Mouse (Mus musculus): ENCODE measurements around the gene Gorasp2. TPM values are rescaled to one million over a fixed set of nuclear protein-coding genes. Genes with fewer than 3 reads are reported as not detected.

Gene Gorasp2
- total RNA-seq (2021), result 100 to 1,000 TPM; 106 to 111 TPM

DNA sequence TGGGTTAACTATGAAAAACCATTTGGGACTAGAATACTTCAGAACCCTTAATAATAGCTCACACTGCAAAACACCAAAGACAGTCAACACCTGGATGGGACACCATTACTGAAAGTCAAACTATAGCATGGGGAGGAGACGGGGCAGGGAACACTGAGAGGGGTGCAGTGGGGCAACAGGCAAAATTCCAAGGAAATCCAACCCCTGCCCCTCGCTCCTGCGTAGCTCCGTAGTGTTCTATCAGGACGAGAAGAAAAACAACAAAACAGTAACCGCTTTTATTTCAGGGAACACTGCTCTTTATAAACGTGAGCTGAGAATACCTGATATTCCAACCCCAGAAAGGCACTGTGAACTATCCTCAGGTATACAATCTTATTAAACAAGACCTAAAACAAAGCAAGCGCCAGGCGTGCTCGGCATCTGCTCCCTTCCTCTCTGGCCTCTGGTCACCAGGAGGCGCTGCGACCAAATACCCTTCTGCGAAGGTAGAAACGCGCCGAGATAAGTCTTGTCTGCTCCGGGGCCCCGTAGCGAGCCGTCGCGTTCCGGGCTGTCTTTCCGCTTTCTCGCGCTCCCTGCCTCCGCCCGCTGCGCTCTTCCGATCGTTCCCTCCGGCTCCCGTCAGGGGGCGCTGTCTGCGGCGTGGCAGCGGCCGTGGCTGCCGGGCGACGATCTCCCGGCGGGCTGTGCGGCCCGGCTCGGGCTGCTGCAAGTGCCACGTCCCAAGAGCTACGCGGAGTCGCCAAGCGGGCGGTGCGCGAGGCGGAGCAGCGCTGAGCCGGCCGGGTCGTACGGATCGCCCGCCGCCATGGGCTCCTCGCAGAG, at the start of gene Gorasp2:
Gorasp2 (plus strand) TSS at position 690 of the 828 bp plus-strand sequence.
- DNase-seq, result peak; percentile 97

DNA sequence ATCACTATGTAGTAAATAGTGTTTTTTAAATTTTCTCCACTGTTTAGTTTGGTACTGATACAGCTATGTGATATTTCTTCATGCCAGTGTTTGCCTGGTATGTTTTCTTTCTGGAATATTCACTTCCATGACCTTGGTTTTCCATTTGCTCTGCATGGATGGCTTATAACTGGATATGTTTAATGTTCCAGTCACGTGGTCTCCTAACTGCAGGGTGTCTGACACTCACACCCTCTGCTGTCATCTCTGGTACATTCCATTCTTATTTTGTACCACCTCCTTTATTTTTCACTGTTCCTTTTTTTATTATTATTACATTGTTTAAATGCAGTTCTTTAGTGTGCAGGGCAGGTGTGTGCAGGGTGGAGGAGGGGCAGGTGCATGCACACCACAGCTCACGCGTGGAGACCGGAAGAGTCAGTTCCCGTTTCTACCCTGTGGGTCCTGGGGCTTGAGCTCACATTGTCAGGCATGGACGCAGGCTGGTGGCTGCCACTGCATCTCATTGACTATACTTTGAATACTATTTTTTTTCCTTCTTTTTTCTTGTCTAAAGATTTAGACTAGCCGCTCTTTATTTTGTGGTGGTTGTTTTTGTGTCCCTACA, 46.5 kb upstream of the Gorasp2 start:
- no peak for DNase-seq

DNA sequence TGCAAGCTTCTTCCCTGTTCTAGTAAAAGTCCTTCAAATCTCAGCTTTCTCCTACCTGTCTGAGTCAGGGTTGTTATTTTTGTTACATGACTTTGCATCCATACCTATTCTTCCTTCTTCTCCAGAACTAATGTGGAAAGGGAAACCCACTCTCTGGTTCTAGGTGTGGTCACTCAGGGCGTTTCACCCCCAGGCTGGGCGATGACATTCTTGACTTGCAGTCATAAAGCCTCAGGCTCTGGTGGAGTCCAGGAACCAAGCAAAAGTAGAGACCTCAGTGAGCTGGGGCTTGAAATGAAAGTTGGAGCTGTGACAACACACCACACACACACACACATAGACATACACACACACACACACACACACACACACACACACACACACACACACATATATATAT, 45.3 kb upstream of the Gorasp2 start:
- no peak for DNase-seq

DNA sequence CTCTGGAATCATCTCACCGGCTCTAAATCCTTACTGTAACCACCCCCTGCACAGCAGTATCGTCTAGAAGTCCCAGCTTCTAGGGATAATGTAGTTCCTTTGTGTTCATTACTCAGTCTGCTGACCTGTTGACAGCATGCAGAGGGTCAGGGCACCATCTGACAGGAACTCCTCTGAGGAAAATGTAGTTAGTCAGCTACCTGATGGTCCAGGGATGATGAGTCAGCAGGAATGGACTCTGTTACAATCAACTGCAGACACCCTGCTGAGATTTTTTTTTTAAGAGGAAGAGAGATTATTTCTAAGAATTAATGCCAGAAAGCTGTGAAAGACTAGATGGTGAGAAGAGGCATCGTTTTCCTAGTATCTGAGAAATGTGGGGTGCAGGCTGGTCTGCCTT, 44.8 kb upstream of the Gorasp2 start:
- no peak for DNase-seq

DNA sequence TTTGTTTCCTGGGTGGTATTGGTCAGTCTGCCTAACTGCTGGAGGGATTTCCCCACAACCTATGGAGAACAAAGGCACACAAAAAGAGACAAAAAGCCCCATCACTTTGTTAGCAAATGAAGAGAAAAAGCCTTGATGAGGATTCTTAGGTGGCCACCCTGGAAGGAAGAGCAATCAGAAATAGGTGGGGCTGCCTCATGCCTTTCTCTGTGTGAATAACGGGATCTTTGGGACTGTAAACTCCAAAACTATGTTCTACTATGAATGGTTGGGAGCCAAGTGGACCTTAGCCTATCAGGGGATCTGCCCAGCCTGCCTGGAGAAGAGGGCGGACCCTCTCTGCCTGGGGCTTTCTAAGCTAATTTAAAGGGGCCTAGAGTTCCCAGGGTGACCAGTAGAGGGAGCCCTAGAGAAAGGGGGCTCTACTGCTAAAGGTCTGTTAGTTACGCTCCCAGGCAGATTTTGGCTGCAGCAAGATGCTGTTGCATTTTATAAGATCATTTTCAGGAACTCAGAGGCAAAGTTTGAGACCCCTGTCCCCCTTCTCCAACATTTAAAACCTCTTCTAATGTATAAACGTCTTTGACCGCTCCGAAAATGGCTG, 42.0 kb upstream of the Gorasp2 start:
- no peak for DNase-seq

DNA sequence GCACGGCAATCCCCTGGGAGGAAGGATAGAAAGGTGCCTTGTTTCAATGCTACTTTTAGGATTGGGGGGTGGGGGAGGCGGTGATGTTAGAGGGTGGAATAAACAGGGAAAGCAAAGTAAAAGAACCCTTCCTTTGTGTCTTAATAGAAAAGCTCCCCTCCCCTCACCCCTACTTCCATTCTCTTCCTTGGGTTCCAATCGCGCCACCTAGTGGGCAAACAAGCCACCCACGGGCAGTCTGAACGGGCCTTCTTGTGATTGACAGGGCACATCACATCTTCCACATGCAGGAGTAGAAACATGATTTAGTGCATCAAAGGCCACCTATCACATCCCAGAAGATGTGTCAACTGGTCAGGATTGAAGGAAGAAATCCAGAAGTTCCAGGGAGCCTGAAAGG, 41.2 kb upstream of the Gorasp2 start:
- DNase-seq, result peak; percentile 39

DNA sequence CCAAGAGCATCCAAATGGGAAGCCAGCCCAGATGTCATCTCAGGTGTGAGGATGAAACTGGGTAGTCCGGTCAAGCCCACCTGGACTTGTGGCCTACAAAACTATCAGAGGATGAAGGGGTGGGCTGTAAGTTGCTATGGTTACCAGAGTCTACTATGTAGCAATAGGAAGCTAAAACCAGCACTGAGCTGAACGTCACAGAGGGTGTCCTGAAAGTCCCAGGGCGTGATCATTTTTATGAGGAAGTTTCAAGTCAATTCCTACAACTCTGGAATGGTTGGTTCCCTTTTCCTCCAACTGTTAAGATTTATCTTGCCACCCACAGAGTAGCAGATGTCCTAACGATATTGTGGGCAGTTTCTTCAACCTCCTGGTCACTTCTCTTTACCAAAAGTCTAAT, 39.1 kb upstream of the Gorasp2 start:
- DNase-seq, result no peak

DNA sequence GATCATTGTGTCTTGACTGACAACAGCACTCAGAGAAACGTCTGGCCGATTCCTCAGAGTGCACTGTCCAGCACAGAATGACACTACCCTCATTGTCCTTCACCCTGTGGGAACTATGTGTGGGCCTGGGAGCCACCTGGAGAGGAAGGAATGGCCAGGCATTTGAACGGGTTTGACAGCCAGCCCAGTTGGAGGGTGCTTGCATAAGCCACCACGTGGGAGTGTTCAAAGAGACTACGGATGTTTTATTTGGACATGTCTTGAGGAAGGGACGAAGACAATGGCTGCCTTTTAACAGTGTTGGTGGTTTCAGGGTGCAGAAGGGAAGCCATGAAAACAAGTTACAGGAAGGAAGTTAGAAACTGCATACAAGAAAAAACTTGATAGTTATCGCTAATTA, 35.6 kb upstream of the Gorasp2 start:
- no peak for DNase-seq

DNA sequence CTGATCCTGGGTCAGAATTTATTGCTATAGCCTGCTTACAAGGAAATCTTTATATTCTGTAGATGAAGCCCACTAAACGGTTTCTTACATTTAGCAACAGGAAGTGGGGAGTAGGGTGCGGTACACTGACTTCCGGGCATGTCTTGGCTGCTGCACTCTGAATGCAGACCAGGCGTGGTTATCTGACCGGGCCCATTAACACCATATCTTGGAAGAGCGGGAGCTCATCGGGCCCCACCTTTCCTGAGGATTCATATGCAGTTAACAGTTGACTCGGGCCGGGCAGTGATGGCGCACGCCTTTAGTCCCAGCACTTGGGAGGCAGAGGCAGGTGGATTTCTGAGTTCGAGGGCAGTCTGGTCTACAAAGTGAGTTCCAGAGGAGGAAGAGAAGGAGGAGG, 33.0 kb upstream of the Gorasp2 start:
- DNase-seq, result no peak

DNA sequence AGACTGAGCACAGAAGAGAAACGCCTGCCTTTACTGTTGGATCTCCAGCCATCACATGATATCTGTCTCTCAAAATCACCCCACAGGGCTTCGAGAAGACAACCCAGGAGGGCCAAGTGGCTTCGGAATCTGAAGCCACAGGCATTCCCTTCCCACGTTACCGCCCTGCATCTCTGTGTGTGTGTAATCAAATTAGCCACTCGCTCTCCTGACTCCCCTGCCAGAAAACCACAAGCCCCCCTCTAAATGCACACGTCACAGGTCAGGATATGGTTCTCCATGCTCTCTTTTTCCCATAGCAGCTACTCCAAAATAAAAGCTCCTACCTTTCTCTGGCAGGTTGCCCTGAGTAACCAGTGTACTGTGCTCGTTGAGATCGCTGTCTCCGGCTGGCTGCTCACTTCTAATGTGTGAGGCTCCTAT, 32.0 kb upstream of the Gorasp2 start:
- DNase-seq, result peak; percentile 43

DNA sequence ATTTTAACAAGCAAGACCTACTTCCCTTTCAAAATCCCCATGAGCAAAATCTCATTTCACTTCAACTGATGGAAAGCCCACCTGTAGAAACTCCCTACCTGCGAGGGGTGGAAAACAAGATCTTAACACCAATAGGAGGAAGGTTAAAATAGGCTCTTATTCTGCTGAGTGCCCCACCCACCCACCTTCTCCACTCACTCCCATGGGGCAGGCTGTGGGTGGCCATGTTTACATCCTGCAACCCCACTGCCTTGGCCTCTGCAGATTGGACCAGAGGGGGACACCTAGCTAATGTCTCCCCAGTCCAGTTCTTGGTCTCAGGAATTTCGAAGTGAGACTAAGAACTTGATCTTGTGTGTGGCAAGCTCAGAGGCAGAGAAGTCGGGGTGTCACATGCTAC, 31.5 kb upstream of the Gorasp2 start:
- DNase-seq, result no peak

DNA sequence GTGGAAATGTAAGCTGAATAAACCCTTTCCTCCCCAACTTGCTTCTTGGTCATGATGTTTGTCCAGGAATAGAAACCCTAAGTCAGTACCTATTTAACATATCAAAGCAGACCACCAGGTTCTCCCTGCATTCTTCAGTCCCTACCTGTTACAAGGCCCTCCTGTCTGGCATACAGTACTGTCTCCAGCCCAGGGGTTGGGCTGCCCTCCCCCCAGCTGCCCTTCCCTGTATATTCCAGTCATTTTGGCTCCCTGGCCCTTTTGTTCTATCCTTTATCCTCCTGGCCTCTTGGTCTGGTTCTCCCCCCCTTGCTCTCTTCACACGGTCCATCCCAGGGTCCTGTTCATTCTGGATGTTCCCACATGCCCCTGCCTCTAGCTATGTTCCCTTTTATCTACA, 30.1 kb upstream of the Gorasp2 start:
- DNase-seq, result no peak

DNA sequence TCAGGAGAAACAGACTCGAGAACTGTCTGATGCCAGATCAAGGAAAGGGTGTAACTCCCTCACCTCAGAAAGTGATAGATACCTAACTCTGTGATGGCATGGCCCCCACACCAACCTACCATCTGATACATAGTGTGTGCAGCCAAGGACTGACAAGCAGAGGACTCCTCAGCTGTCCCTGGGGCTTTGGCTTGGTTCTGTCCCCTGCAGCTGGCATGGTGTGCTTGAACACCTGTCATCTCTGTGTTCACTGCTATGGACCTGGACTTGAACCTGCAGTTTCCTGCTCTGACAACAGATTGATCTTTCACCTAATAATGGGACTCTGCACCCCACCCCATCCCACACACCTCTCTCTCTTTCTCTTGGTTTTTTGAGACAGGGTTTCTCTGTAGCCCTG, 29.0 kb upstream of the Gorasp2 start:
- no peak for DNase-seq

DNA sequence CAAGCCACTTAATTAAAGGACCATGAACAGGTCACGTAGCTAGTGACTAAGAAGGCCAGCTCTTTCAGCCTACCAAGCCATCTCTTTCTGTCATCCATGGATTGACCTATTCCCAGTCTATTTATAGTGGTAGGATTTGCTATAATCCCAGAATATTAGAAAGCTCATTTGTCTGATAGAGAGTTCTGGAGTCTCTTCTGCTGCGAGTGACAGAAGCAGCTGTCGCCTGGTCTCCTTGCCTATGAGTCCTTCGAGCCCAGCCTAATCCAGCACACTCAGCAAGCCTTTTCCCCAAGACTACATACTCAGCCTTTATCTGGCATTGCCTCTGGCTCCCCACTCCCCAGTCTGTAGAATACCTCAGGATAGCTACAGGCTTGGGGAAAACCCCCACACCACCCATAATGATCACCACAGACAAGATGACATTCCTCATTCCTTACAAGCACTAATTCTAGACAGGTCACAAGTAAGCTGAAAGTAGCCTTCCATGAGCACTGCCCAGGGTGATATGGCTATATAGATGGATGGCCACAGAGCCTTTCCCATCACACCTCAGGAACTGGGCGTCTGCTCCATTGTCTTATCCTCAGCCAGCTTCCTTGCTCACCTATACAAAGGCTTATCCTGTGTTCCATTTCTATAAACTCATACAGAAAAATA, 27.2 kb upstream of the Gorasp2 start:
- no peak for DNase-seq

DNA sequence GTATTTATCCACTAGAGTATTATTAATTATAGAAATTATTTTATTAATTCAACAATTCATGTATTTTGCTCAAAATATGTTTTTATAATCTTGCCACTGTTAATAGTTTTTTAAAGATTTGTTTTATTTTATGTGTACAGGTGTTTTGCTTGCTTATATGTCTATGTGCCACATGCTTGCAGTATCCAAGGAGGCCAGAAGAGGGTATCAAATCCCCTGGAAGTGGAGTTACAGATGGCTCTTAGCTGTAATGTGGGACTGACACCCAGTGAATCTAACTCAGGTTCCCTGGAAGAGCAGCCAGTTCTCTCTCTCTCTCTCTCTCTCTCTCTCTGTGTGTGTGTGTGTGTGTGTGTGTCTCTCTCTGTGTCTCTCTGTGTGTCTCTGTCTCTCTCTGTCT, 20.4 kb upstream of the Gorasp2 start:
- DNase-seq, result no peak

DNA sequence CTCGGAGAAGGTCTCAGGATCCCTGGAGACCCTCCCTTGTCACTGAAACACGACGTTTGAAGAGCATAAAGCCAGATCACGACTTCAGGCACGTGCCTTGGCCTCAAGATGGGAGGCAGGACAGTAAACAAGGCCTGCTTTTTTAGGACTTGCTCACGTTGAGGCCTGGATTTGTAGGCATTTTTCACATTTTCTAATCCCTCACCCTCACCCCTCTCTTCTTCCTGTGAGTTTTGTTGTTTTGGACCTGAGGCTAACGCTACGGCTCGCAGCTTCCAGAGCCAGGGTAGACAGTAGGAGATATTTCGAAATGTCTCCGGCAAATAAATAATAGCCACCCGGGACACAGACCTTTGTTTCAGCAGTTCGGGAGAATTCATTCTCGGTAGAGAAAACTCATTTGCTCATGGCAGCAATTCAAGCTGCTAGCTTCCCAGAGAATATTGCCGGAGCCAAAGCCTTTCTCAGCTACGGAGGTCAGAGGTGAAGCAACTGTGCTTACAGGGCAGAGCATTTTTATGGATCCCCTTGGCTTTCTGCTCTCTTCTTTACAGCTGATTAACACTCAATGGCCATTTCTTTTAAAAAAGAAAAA, 18.3 kb upstream of the Gorasp2 start:
- no peak for DNase-seq

DNA sequence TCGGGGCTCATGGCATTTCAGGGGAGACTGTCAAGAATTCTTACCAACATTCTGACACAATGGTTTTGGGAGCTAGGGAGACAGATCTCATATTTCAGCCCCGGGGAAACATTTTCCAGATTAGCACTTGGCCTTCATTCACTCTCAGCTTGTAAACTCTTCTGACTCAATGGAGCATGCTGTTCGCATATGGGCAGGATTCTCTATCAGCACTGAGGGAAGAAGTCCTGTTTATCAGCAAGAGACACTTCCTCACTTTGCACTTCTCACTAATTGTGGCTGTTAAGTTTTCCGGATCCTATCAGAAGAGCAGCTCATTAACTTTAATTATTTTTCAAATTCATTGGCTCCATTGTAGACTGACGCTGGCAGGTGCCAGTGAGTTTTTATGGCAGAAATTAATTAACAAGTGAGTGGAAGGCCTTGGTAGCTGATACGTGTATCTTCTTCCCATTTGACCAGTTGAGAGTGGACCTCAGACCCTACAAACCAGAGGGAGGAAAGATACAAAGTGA, 16.1 kb upstream of the Gorasp2 start:
- DNase-seq, result no peak

DNA sequence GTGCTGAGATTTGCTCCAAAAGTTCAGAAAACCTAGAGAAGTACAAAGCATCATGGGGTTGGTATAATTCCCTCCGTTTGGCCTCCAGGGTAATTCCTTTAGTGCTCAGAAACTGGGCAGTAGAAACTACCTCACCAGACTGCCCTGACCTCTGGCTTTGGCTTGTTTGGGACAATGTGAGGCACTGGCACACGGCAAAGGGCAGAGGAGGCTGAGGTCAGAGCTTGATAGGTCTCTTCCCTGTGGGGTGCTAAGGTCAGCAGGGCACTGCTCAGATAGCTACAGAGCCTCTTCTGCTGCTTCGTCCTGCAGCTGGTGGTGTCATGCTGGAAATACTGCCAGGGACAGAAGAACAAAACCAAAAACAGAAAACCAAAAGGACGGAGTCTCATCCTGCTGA, 13.7 kb upstream of the Gorasp2 start:
- no peak for DNase-seq

DNA sequence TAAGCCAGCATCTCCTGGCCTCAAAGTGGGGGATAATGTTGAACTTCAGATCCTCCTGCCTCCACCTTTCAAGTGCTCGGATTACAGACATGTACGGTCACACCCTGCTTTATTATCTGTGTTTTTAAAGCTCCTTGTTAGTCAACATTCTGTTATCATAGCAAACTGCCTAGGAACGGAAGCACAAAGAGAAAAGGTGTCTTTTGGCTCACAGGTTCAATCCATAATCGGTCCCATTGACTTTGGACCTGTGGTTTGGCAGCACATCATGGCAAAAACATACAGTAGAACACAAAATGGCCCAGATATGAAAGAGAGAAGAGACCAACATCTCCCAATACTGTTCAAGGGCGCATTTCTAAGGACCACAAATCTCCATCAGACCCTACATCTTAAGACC, 13.1 kb upstream of the Gorasp2 start:
- no peak for DNase-seq

DNA sequence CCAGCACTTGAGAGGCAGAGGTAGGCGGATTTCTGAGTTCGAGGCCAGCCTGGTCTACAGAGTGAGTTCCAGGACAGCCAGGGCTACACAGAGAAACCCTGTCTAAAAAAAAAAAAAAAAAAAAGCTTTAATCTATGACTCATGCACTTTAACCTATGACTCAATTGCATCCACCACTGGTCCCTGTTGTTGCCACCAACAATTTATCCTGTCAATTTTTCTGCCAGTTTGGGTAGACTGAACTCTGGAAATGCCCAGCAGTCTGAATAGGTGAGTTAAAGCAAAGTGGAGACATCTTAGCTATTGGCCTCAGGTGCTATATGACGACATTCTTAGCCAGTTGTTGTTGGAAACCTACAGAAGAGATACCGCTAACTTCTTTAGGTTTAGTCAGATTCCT, 11.9 kb upstream of the Gorasp2 start:
- no peak for DNase-seq

DNA sequence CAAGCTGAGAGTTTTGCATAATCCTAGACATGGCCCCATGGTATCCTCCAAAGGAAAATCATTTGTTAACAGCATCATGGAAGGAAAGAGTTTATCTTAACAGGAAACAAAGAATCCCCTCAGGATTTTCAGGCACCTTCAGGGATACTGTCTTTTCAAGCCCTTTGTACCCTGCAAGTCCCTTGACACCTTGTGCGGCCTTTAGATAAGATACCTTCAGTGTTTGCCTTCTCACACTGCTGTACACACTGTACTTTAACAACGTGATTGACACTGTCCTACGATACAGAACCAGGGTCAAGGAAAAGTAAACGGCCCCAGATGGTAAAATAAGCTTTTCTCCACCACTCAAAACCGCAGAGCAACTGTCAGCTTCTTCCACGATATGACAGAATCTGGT, 9.6 kb upstream of the Gorasp2 start:
- DNase-seq, result no peak

DNA sequence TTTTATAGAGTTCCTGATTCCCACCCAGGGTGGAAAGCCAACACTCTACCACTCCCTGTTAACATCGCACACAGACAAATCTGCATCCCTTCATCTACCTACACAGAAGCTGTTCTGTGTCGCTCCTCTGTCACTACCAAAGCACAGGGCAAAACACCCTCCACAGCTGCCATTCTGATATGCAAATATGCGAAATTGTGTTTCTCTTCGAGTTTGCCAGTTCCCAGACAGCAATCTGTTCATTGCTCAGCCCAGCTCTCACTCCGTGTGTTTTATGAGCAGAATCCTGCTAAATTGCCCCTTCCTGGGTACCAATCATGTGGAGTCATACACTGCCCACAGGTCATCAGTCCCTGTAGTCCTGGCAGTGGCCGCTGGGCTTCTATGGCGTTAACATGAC, 4.3 kb upstream of the Gorasp2 start:
- no peak for DNase-seq

Data from heart, postnatal 4 days (tissue).